Mouse (Mus musculus): ENCODE results near the gene Piezo1. TPM values are rescaled to one million over a fixed set of nuclear protein-coding genes. Genes with fewer than 3 reads are reported as not detected.

Piezo1 gene
- total RNA-seq, 2 experiments from 2014 or later, result 14.3 to 15.9 TPM

GRCm38 (mm10) chr8:122515699-122516098, 35.4 kb downstream of the Piezo1 start:
- intact Hi-C loops (cut with DNase I), result no loop called here

GRCm38 (mm10) chr8:122512392-122512791, 38.7 kb downstream of the Piezo1 start:
- DNase-seq, result no peak
- intact Hi-C loops (cut with DNase I), result no loop called here

More at GRCm38 (mm10) chr8:122515699-122516098, 35.4 kb downstream of the Piezo1 start:
- no peak for DNase-seq

GRCm38 (mm10) chr8:122511552-122511951, 39.6 kb downstream of the Piezo1 start:
- peak; percentile 67 to 72 for DNase-seq
- intact Hi-C loops (cut with DNase I), result no loop called here

GRCm38 (mm10) chr8:122500856-122501255, 50.3 kb downstream of the Piezo1 start:
- DNase-seq, result peak; percentile 72 to 75
- intact Hi-C loops (cut with DNase I), result loop anchor here (1.0 to 5.0 kb wide), 2 partner anchors 50 to 326 kb away; partner anchors contain the start of gene Piezo1

- intact Hi-C loops (cut with DNase I), result loop anchor here (10.0 kb wide), 1 partner anchor 587 kb away; no protein-coding TSS in a partner anchor
These were observed 53.2 kb downstream of the Piezo1 start for GRCm38 (mm10) chr8:122497912-122498311.

GRCm38 (mm10) chr8:122497016-122497734, 54.0 kb downstream of the Piezo1 start:
- peak in 1 of 2 experiments; percentile 3 for DNase-seq
- intact Hi-C loops (cut with DNase I), result loop anchor here (10.0 kb wide), 1 partner anchor 588 kb away; no protein-coding TSS in a partner anchor

More at GRCm38 (mm10) chr8:122497912-122498311, 53.2 kb downstream of the Piezo1 start:
- DNase-seq, result no peak

- intact Hi-C loops (cut with DNase I), result no loop called here
- no peak for DNase-seq
These were observed 62.7 kb downstream of the Piezo1 start for GRCm38 (mm10) chr8:122488387-122488786.

GRCm38 (mm10) chr8:122484831-122485230, 66.3 kb downstream of the Piezo1 start:
- DNase-seq, result no peak
- intact Hi-C loops (cut with DNase I), result no loop called here

GRCm38 (mm10) chr8:122483877-122484276, 67.3 kb downstream of the Piezo1 start:
- intact Hi-C loops (cut with DNase I), result no loop called here
- DNase-seq, result no peak

GRCm38 (mm10) chr8:122482448-122482847, 68.7 kb downstream of the Piezo1 start:
- intact Hi-C loops (cut with DNase I), result no loop called here

GRCm38 (mm10) chr8:122475580-122476320, 75.4 kb downstream of the Piezo1 start, which contains the start of the genes Rnf166 and Ctu2:
Gene Rnf166 (minus strand): TSS chr8:122476064.
Gene Ctu2 (plus strand): TSS chr8:122476143.
- peak; percentile 87 to 92 for DNase-seq
- intact Hi-C loops (cut with DNase I), result no loop called here

More at GRCm38 (mm10) chr8:122482448-122482847, 68.7 kb downstream of the Piezo1 start:
- DNase-seq, result no peak

GRCm38 (mm10) chr8:122474951-122475560, 76.1 kb downstream of the Piezo1 start:
- DNase-seq, result no peak
- intact Hi-C loops (cut with DNase I), result no loop called here

- no peak for DNase-seq
- intact Hi-C loops (cut with DNase I), result no loop called here
These were observed 77.2 kb downstream of the Piezo1 start for GRCm38 (mm10) chr8:122473911-122474421.

GRCm38 (mm10) chr8:122470691-122471090, 80.4 kb downstream of the Piezo1 start:
- DNase-seq, result no peak
- intact Hi-C loops (cut with DNase I), result no loop called here

- intact Hi-C loops (cut with DNase I), result no loop called here
- no peak for DNase-seq
These were observed 81.2 kb downstream of the Piezo1 start for GRCm38 (mm10) chr8:122469965-122470364.

- intact Hi-C loops (cut with DNase I), result no loop called here
- DNase-seq, result no peak
These were observed 81.7 kb downstream of the Piezo1 start for GRCm38 (mm10) chr8:122469407-122469806.

GRCm38 (mm10) chr8:122467816-122468215, 83.3 kb downstream of the Piezo1 start:
- intact Hi-C loops (cut with DNase I), result no loop called here
- DNase-seq, result no peak

- intact Hi-C loops (cut with DNase I), result no loop called here
- no peak for DNase-seq
These were observed 86.1 kb downstream of the Piezo1 start for GRCm38 (mm10) chr8:122464985-122465384.

GRCm38 (mm10) chr8:122463651-122464640, 87.2 kb downstream of the Piezo1 start:
- intact Hi-C loops (cut with DNase I), result no loop called here
- no peak for DNase-seq
